Mouse (Mus musculus) bone marrow, adult 2 months (tissue): ENCODE data around the gene C1ql4. TPM values are rescaled to one million over a fixed set of nuclear protein-coding genes. Genes with fewer than 3 reads are reported as not detected.

Experiments used
- H3K27ac ChIP-seq: fragments of 200-500 bp; 2 replicates; pipeline ENCODE4 v1.5.1; 2012; ENCODE audit warnings: low read depth, mild to moderate bottlenecking, control low read depth, inconsistent platforms, low read length; ENCODE audit not compliant: control insufficient read depth, poor library complexity, insufficient read depth
- H3K4me1 ChIP-seq: fragments of 200-500 bp; 2 replicates; pipeline ENCODE4 v1.6.1; 2011; ENCODE audit warnings: low read length; ENCODE audit not compliant: control insufficient read depth, insufficient read depth
- H3K4me3 ChIP-seq: fragments of 200-500 bp; replicated peaks from 2 replicates; pipeline ENCODE3; 2011; ENCODE audit warnings: mild to moderate bottlenecking, low read depth, low read length, control low read depth; ENCODE audit not compliant: control insufficient read depth
- CTCF ChIP-seq: fragments of 200-500 bp; IDR thresholded peaks from 2 replicates; pipeline ENCODE4 v1.5.1; 2011; ENCODE audit warnings: low read length, control low read depth; ENCODE audit not compliant: control insufficient read depth, insufficient read depth
- POLR2A ChIP-seq: fragments of 200-500 bp; IDR thresholded peaks from 2 replicates; pipeline ENCODE4 v1.6.1; 2011; ENCODE audit warnings: low read depth, mild to moderate bottlenecking, control low read depth, low read length, borderline replicate concordance; ENCODE audit not compliant: control insufficient read depth
- WGBS: fragments of 180-500 bp; shearing (Covaris S2); methylation state at CpG from one replicate; pipeline ENCODE4 v1.1.7; 2018; 5-methylcytosine and 5-hydroxymethylcytosine counted together
- polyA plus RNA-seq: library from polyadenylated mRNA; stranded (reverse); fragments of >200 nt; gene quantifications from 2 replicates; pipeline ENCODE4 v1.2.4, GENCODE M21; 2011; ENCODE audit warnings: low replicate concordance; ENCODE audit not compliant: missing spikeins, insufficient read depth, insufficient read length

The C1ql4 gene
- polyA plus RNA-seq, 1 experiment: 2.4 TPM

DNA sequence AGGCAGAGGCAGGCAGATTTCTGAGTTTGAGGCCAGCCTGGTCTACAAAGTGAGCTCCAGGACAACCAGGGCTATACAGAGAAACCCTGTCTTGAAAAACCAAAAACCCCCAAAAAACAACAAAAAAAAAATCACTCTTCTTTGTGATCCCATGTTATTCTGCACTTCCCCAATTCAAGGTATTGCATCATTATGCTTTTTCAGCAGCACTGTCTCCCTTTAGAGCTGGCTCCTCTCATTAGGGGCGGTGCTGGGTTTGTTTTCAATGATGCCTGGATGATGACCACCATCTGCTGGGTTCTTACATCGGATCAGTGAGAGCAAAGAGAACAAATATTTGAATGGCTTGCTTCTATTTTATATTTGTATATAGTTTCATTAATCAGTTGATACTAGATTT is 35.0 kb upstream of the C1ql4 start:
- WGBS: 55% methylated on average over 2 of the region's 2 CpGs
- no peak overlapping the region for H3K27ac ChIP-seq

DNA sequence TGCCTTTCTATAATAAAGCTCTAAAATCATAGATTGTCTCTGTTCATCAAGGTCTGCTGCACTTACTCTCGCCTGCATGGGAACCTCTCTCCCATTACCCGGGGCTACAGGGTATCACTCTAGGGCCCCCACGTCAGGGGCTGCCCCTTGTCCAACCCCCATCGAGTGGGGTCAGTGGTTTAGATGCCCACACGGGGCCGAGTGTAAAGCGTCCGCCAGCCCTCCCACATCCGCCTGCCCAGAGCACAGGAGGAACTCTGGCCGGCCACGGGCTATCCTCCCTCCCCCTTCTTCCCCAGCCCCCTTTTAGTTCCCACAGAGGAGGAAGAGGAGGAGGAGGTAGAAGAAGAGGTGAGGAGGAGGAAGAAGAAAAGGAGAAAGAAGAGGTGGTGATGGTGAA is 33.2 kb upstream of the C1ql4 start:
- TF ChIP-seq CTCF (no peak), POLR2A (no peak)
- H3K4me1 ChIP-seq: no peaks in the 10 kb centered on the region; the same call in 1 of the 2 replicates
- under 1% methylated on average over 11 of the region's 11 CpGs for WGBS
- no peak overlapping the region for H3K27ac ChIP-seq
- H3K4me3 ChIP-seq: no peak overlapping the region

More for the DNA sequence above, 35.0 kb upstream of the C1ql4 start:
- no peaks in the 10 kb centered on the region; the same call in 1 of the 2 replicates for H3K4me1 ChIP-seq
- TF ChIP-seq CTCF (no peak), POLR2A (no peak)
- no peak overlapping the region for H3K4me3 ChIP-seq

DNA sequence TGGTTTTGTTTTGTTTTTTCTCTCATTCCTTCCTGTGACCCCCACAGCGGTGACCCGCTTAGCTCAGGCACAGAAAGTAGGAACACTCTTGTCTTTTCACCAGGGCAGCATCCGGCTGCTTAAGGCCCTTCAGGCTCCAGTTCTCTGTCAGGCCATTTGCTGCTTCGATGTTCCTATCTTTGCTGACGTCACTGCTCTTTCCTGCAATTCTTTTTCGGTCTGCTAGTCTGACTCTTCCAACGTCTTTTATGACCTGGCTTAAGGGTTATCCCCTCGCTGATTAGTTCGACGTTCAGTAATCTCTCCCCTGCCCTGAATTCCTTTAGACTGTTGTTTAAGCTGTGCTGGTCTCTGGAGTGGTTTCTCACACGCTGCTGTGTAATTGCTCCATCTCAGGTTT is 28.9 kb upstream of the C1ql4 start:
- TF ChIP-seq CTCF (no peak), POLR2A (no peak)
- Histone ChIP-seq H3K27ac (no peak overlapping the region), H3K4me1 (no peaks in the 10 kb centered on the region; the same call in 1 of the 2 replicates), H3K4me3 (no peak overlapping the region)
- WGBS: 43% methylated on average over 11 of the region's 11 CpGs

DNA sequence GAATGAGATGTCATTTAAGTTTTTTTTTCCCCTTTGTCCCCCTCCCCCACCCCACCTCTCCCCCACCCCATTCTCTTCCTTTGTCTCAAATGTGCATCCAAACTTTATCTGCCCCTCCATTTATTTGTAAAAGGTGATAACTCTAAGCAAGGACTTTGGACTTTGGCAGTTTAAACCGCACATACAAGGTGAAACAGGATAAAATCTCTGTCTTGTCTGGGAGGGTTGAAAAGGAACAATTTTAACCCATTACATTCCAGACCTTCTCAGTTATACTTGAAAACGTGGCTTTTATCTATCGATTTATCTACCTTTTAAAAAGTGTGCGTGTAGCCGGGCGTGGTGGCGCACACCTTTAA is 27.4 kb upstream of the C1ql4 start:
- Histone ChIP-seq H3K4me1 (no peaks in the 10 kb centered on the region), H3K4me3 (no peak overlapping the region), H3K27ac (no peak overlapping the region)
- TF ChIP-seq POLR2A (no peak), CTCF (no peak)
- WGBS: 79% methylated on average over 7 of the region's 7 CpGs

DNA sequence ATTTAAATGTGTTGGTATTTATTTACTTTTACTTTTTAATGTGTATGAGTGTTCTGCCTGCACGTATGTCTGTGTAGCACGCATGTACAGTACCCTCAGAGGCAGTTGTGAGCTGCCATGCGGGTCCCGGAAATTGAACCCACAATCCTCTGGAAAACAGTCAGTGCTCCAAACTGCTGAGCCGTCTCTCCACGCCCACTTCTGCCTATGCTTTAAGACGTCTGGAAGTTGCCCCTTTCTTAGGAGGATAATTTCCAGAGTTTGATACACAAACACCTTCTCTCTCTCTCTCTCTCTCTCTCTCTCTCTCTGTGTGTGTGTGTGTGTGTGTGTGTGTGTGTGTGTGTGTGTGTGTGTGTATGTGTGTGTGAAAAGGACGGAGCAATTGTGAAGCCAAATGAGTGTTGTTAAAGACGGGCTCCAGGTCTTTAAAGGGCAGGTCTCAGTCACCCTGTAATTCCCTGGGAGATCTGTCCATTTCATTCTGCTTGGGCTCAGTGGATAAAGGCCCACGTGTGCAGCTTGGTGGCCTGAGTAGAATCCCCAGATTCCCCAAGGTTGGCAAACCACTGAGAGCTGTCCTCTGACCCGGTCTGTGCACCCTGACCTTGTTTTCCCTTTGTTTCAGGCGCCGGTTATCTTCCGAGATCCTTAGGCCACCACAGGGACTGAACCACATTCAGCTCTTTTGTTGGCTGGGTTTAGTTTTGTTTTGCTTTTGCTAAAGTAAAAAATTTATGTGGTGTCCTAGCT is 26.9 kb upstream of the C1ql4 start:
- Histone ChIP-seq H3K4me1 (no peaks in the 10 kb centered on the region), H3K27ac (no peak overlapping the region), H3K4me3 (no peak overlapping the region)
- no peak for TF ChIP-seq POLR2A
- 70% methylated on average over 14 of the region's 14 CpGs for WGBS

DNA sequence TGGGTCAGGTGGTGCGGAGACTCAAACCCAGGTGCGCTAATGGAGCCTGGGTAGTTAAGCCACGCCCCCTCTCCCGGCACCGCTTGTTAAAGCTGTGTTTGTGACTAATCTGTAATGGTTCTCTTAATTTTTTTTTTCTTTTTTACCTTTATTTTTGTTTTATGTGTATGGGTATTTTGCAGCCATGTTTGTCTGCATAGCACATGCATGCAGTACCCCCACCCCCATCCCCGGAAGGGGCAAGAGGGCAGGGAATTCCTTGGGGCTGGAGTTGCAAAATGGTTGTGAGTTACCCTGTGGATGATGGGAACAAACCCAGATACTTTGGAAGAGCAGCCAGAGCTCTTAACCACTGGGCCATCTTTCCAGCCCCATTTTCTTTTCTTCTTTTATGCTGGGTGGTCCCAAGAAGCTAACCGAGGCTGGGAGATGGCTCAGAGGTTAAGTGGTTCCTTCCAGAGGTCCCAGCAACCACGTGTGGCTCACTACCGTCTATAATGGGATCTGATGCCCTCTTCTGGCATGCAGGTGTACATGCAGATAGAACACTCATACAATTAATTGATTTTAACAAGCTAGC is 25.9 kb upstream of the C1ql4 start:
- TF ChIP-seq CTCF (peak; percentile 1; the same call in 1 of the 2 replicates), POLR2A (no peak)
- H3K4me3 ChIP-seq: no peak overlapping the region
- no peak overlapping the region for H3K27ac ChIP-seq
- WGBS: 11% methylated on average over 9 of the region's 9 CpGs
- no peaks in the 10 kb centered on the region for H3K4me1 ChIP-seq

DNA sequence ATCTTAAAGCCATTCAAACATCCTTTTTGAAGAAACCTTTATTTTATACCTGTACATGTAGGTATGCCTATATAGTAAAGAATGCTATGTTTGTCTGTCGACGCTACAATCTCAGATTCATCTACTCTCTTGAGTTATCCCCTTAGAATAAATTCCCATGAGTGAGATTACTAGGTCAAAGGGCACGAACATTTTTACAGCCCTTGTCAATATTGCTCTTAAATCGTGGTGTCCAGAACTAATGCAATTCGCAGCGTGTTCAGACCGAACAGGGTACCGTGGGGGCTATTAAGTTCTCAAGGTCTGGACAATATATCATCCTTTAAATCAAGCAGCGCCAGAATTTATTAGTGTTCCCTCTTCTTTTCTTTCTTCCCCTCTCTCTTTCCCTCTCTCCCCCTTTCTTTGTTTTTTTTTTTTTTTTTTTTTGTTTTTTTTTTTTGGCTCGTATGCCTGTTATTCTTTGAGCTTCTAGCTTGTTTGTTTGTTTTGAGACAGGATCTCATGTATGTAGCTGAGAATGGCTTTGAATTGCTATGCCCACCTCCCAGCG is 25.3 kb upstream of the C1ql4 start:
- Histone ChIP-seq H3K4me3 (no peak overlapping the region), H3K27ac (no peak overlapping the region), H3K4me1 (no peaks in the 10 kb centered on the region)
- WGBS: 66% methylated on average over 11 of the region's 11 CpGs
- no peak for TF ChIP-seq POLR2A
- TF ChIP-seq CTCF: no peak

DNA sequence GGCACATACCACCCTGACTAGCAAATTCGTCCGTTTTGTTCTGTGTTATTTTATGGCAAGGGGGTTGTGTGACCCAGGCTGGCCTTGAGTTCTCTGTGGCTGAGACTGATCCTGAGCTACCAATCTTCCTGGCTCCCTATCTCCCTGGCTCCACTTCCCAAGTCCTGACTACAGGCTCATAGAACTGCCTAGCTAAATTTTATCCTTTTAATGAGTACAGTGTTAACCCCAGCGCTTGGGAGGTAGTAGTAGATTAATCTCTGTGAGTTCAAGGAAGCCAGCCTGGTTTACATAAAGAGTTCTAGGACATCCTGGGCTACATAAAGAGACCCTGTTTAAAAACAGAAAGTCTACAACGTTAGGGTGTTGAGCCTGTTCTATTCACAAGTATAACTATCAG is 24.2 kb upstream of the C1ql4 start:
- H3K4me3 ChIP-seq: no peak overlapping the region

More for the DNA sequence above, 24.2 kb upstream of the C1ql4 start:
- no peak for TF ChIP-seq POLR2A
- no peak for TF ChIP-seq CTCF
- 65% methylated on average over 4 of the region's 4 CpGs for WGBS
- Histone ChIP-seq H3K4me1 (no peaks in the 10 kb centered on the region), H3K27ac (no peak overlapping the region)
